Mouse (Mus musculus): ENCODE data around the gene Adck2.

Adck2 gene

DNA sequence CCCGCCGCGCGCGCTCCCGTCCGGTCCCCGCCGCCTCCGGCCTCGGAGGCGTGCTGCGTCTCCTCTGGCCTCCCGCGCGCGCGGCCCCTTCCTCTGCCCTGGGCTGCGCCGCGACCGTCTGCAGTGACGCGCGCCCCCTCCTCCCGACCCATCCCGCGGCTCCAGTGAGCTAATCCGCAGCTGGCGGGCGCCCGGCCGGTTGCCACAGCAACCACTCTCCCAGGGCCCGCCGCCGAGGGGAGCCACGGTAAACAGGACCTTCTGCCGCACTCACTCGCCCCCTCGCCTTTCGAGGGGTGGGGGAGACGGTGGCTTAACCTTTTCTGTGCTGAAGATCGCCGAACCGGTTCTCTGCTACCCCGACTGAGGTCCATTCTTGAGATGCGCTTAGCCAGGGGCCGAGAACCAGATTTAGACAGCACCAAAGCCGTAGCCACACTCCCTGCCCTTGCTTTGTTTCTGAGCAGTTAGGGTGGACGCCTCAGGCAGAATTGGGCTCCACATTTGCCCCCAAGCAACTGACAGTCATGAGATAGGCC, 15.9 kb upstream of the Adck2 start, which contains the start of gene Dennd2a:
Gene Dennd2a, minus strand, starts transcription at position 145 of the 539 bp plus-strand sequence.
- DNase-seq (ENCODE audit: low read depth, low spot score) = peak; percentile 66

DNA sequence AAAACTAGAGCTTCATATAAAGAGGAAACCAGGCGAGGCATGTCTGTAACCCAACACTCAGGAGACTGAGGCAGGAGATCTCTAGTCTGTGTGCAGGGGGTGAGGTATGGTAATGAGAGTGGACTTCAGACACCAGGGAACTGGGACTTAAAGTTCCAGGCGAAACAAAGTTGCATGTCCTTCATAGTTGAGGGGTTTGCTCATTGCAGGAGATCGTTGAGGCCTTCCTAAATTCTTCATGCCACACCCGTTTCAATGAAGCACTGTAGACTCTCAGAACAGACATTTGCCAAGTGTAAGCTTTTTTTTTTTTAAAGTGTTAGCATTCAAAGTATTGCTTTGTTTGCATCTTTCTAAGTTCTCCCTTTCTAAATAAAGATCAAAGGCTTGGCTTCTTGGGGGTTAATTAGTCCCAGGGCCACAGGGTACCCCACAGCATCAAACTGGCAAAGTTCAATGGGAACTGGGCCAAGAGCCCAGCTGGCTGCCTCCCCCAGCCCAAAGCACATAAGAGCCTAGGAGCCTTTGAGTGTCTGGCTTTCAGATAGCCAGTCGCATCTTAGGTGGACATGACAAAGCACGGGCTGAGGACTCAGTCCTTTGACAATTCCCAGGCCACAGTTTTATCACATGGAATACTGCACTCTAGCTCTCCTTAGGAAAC, 14.3 kb upstream of the Adck2 start:
- no peak for DNase-seq (ENCODE audit: low read depth, low spot score)

DNA sequence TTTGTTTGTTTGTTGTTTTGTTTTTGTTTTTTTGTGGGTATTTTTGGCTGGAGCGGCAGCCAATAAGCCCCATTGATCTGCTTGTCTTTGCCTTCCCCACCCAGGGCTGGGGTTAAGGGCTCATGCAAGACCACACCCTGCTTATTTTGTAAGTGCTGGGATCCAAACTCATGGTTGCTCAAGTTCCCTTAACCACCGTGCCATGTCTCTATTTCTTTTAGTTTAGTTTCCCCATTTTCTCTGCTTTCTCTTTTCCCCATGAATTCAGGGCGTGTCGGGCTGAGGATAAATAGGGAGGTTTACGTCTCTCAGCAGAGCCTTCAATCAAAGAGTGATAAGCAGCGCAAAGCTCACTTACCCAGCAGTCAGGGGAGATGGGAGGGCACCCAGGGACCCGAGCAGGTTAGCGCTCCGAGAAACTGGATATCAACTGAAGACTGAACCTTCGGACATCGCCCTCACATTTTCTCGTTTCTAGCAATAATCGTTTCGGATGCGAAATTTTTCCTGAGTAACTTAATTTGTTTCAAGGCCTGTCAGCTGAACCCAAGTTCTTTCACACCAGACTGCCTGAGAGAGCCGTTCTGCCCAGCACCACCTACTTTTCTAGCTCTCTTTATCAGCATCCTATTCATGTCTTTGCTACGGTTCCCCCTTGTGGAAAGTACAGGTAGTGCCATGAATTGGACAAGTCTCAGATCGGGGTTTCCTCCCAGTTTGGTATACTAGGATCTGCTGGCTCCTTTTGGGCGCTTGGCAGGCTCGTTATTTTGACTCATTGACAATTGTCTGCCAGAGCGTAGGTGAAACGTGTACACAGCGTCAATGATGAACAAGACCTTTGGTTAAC, 11.3 kb upstream of the Adck2 start:
- peak; percentile 74 for DNase-seq (ENCODE audit: low read depth, low spot score)

DNA sequence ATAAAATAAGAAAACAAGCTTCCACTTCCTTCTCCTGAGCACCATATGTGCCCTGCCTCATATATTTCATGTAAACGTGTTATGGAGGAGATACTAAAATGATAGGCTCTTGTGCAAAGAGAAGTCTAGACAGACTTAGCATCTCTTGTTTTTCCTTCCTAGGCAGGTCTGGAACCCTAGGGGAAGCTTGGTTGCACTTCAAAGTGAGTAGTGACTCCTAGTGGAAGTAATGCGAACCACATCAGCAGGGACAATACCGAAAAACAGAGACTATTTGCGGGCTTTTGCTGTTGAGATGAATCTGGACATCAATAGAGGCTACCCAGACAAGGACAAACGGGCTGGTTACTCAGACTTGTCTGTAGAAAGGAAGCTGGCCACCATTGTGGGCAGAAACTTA, 6.1 kb upstream of the Adck2 start:
- no peak for DNase-seq (ENCODE audit: low read depth, low spot score)

- DNase-seq (ENCODE audit: low read depth, low spot score) = no peak
Observed at GRCm38 (mm10) chr6:39570426-39570825, 3.2 kb upstream of the Adck2 start.

DNA sequence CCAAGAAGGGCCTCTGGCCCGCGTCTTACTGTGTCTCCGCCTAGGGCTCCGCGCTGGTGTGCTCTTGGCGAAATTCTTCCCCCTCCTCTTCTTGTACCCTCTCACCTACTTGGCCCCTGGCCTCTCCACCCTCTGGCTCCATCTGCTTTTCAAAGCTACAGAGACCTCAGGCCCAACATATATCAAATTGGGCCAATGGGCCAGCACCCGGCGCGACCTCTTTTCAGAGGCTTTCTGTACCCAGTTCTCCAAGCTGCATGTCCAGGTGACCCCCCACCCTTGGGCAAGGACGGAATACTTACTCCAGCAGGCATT, 839 bp downstream of the Adck2 start:
- DNase-seq (ENCODE audit: low read depth, low spot score) = no peak

DNA sequence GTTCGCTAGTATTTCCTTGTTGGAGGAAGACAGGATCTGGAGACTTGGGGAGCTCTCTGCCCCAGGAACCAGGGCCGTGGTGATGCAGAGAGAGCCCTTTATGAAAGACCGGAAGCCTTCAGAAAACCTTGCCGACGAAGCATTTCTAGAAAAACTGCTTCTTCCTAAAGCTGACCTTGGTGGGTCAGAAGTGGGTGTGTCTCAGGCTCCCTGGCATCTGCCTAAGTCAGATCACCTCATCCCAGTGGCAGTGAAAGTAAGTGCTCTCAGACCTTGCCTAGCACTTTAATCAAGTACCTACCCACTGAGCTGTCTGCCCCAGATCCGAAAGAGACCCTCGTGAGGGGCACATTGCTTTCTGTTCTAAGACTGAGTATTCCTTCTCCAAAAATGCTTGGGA, 1.3 kb downstream of the Adck2 start:
- DNase-seq (ENCODE audit: low read depth, low spot score) = no peak

- DNase-seq (ENCODE audit: low read depth, low spot score) = no peak
Observed at GRCm38 (mm10) chr6:39579552-39579951, 5.9 kb downstream of the Adck2 start.

- DNase-seq (ENCODE audit: low read depth, low spot score) = no peak
Observed at GRCm38 (mm10) chr6:39580558-39580957, 6.9 kb downstream of the Adck2 start.

- DNase-seq (ENCODE audit: low read depth, low spot score) = no peak
Observed at GRCm38 (mm10) chr6:39581087-39581784, 7.6 kb downstream of the Adck2 start.

- DNase-seq (ENCODE audit: low read depth, low spot score) = no peak
Observed at GRCm38 (mm10) chr6:39585517-39585916, 11.8 kb downstream of the Adck2 start, which contains the start of gene Gm42420. Gene Gm42420, plus strand, starts transcription at chr6:39585753.

DNA sequence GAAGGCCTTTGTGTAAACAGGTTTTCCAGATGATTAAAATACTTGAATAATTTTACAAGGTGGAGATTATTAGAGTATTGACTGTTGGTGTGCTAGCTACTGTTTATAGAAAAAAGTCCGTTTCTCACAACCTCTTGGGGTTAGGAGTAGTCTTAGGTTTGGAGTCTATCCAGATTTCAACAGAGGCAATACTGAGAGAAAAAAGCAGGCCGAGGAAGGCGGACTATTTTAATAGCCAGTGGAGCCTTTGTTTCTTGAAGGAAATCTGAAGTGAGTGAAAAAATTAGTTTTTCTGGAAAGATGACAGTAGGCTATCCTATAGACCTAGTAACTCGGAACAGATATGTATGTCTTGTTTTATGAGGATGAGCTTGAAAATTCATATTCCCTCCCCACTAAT, 17.8 kb downstream of the Adck2 start:
- no peak for DNase-seq (ENCODE audit: low read depth, low spot score)

- peak; percentile 89 for DNase-seq (ENCODE audit: low read depth, low spot score)
Observed at GRCm38 (mm10) chr6:39592401-39593214, 18.9 kb downstream of the Adck2 start, which contains the start of gene Ndufb2. Gene Ndufb2, plus strand, starts transcription at chr6:39592574.

DNA sequence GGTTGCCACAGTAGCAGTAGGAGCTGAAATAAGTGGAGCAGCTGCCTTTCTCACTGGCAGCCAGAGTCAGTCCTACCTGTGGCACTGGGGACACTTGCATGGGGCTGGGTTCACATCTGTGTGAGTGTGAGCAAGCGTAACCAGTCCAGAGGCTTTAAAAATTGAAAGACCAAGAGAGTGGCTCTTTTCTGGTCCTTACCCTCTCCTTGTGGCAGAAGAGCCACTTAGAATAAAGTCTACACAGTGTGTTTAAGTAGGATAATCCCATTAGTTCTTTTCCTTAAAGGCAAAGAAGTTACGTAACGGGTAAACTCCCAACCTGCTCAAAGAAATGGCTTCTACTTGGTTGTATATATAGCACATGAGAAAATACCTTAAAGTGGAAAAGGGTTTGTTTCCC, 27.2 kb downstream of the Adck2 start:
- no peak for DNase-seq (ENCODE audit: low read depth, low spot score)

GRCm38 (mm10) chr6:39601828-39602227, 28.2 kb downstream of the Adck2 start:
- DNase-seq (ENCODE audit: low read depth, low spot score) = no peak

- DNase-seq (ENCODE audit: low read depth, low spot score) = no peak
Observed at GRCm38 (mm10) chr6:39604565-39604964, 30.9 kb downstream of the Adck2 start.

DNA sequence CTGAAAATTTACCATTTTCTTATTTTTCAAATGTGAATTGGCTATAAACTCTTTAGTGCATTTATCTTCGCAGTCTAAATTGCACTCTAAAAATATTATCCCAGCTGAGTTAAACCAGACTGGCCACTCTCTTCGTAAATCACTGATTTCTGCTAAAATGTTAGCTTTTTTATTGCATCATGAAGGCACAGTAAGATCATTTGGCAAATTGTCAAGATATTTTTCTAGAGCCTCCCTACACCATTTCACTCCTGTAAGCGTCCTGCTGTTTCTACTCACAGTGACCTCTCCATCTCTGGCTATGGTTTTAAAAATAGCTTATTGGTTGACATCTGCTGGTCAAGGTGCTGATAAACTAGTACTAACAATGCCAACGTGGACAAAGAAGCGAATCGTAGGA, 32.4 kb downstream of the Adck2 start:
- DNase-seq (ENCODE audit: low read depth, low spot score) = no peak

- no peak for DNase-seq (ENCODE audit: low read depth, low spot score)
Observed at GRCm38 (mm10) chr6:39606862-39607261, 33.2 kb downstream of the Adck2 start.

GRCm38 (mm10) chr6:39607365-39607764, 33.7 kb downstream of the Adck2 start:
- DNase-seq (ENCODE audit: low read depth, low spot score) = no peak

GRCm38 (mm10) chr6:39610207-39610606, 36.5 kb downstream of the Adck2 start:
- DNase-seq (ENCODE audit: low read depth, low spot score) = no peak

DNA sequence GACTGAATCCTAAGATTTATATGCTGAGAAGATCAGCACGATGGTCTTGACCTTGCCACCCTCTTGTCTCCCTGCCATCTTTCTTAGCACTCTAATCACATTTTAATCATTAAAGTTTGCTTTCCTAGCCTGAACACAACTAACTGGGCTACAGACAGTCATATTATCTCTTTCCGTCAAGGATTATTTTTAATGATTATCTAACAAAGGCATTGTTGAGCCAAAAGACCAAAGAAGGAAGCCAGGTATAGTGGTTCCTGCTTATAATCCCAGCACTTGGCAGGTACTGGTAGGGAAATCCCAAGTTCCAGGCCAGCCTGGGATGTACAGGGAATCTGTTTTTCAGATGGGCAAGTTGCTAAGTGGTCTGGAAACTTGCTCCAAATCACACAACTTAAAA, 37.6 kb downstream of the Adck2 start:
- DNase-seq (ENCODE audit: low read depth, low spot score) = no peak
